Mouse (Mus musculus): ENCODE data around the gene Etv6.

GRCm38 (mm10) chr6:134311346-134311745 lies 275.8 kb downstream of the Etv6 start:
- TF ChIP-seq POLR2A (IDR thresholded peaks at IDR 0.05; ENCODE audit: low read depth, low read length): no peak
- no peak for TF ChIP-seq CTCF (conservative IDR thresholded peaks at IDR 0.05; ENCODE audit: insufficient read depth, insufficient read length, low read depth, low read length)

Measured in kidney, adult 2 months (tissue).